Mouse (Mus musculus) kidney, adult 2 months (tissue): ENCODE measurements at regions not wholly inside any gene's neighbourhood (a gene's known extent, or its start where the extent isn't known, plus 50 kb on each side); places are given as distances from the start of the nearest gene placed in this dataset.

Experiments
- DNase-seq: peaks from one replicate; pipeline ENCODE4 v3.0.0; 2021
- H3K27ac ChIP-seq: fragments of 200-500 bp; 2 replicates; pipeline ENCODE4 v1.5.1; 2012; ENCODE audit warnings: low read depth, low read length, control low read depth, inconsistent platforms; ENCODE audit not compliant: insufficient read depth
- H3K27me3 ChIP-seq: fragments of 200-500 bp; replicated peaks from 2 replicates; pipeline ENCODE4 v1.6.1; 2012; ENCODE audit warnings: mild to moderate bottlenecking, moderate library complexity, low read length, inconsistent platforms; ENCODE audit not compliant: control insufficient read depth, insufficient read depth
- H3K36me3 ChIP-seq: fragments of 200-500 bp; 2 replicates; pipeline ENCODE4 v1.6.1; 2012; ENCODE audit warnings: mild to moderate bottlenecking, moderate library complexity, low read length, inconsistent platforms; ENCODE audit not compliant: control insufficient read depth, insufficient read depth
- H3K4me1 ChIP-seq: fragments of 200-500 bp; 2 replicates; pipeline ENCODE4 v1.6.1; 2011; ENCODE audit warnings: low read length; ENCODE audit not compliant: control insufficient read depth, insufficient read depth
- H3K4me3 ChIP-seq: fragments of 200-500 bp; 2 replicates; pipeline ENCODE4 v1.5.1; 2011; ENCODE audit warnings: mild to moderate bottlenecking, low read depth, low read length, control low read depth; ENCODE audit not compliant: insufficient read depth
- CTCF ChIP-seq: fragments of 200-500 bp; conservative IDR thresholded peaks from 2 replicates; pipeline ENCODE4 v1.5.1; 2011; ENCODE audit warnings: low read depth, mild to moderate bottlenecking, control low read depth, low read length, moderate library complexity, mixed read lengths; ENCODE audit not compliant: insufficient read depth, insufficient read length
- POLR2A ChIP-seq: fragments of 200-500 bp; IDR thresholded peaks from one replicate; pipeline ENCODE4 v1.6.1; 2011; ENCODE audit warnings: low read depth, low read length, control low read depth
- WGBS: fragments of 180-500 bp; shearing (Covaris S2); methylation state at CpG from one replicate; pipeline ENCODE4 v1.1.7; 2018; 5-methylcytosine and 5-hydroxymethylcytosine counted together

DNA sequence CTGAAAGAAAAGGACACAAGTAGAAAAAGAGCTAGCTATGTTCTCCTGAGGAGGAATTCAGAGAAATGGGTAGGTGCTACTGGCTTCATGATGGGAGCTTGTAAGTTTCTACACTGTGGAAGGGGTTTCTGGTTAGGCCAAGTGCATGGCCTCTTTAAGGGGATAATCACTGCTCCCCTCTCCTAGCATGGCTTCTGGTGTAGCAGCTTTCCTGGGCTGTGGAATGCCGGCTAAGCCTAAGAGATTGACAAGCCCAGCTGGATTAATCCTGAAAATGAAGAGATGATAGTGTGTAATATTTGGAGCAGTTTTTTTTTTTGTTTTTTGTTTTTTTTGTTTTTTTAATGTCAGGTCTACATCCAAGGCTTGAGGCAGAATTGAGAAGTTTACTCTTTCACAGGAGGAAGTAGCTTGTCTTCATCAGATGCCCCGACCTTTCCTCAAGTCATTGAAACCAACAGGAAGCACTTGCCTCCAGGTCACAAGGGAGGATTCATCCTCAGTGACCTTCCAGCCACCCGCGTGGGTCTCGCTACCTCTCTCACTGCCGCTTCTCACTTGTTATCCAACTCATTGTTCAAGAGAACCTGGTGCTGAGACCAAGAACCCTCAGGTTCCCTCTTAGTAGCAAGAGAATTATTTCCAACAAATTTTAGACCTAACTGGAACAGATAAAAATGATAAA is 144.5 kb downstream of the Qrsl1 start:
- 64% methylated on average over 6 of the region's 6 CpGs for WGBS
- Histone ChIP-seq H3K4me1 (peaks cover 23% of the 10 kb centered on the region), H3K27me3 (no peaks in the 10 kb centered on the region), H3K27ac (no peak overlapping the region), H3K4me3 (no peak overlapping the region), H3K36me3 (no peaks in the 10 kb centered on the region)
- TF ChIP-seq POLR2A = no peak
- TF ChIP-seq CTCF = no peak
- no peak for DNase-seq

DNA sequence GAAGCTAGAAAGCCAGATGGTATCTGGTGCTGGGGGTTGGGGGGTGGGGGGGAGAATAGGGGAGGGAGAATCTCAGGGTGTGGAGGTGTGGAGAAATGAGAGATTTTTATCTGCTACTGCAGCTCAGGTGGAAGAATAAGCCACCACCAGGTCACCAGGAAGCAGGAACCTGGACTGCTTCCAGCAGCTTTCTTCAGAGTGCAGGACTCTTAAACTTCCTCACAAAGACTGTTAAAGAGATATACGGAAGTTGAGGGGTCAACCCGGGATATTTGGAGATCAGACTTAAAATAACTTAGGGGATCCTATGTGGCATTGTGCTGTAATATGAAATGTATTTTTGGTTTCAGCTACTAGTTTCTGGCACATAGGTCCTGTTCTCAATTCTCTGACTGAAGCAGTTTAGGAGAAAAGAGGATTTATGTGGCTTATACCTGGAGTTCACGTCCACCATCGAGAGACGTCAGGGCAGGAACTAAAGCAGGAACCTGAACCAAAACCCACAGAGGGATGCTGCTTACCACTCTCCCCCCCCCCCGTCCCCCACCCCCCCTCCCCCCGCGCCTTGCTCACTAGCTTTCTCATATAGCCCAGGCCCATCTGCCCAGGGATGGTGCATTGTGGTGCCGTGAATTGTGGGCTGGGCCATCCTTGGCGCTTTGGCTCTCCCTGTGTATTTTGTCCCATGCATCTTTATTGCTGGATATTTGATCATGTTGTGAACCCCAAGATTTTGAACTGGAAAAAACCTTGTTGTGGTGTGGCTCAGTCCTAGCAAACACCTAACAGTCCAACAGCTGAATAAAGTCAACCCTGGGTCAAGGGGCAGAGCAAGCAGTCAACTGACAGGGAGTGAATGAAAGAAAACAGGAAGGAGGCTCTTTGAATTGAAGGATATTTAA is 143.2 kb downstream of the Qrsl1 start:
- Histone ChIP-seq H3K4me1 (peaks cover 21% of the 10 kb centered on the region), H3K27ac (peak overlapping the region; percentile 85), H3K36me3 (no peaks in the 10 kb centered on the region), H3K4me3 (no peak overlapping the region), H3K27me3 (no peaks in the 10 kb centered on the region)
- TF ChIP-seq POLR2A = no peak
- no peak for TF ChIP-seq CTCF
- 51% methylated on average over 8 of the region's 10 CpGs for WGBS
- peak; percentile 83 for DNase-seq

DNA sequence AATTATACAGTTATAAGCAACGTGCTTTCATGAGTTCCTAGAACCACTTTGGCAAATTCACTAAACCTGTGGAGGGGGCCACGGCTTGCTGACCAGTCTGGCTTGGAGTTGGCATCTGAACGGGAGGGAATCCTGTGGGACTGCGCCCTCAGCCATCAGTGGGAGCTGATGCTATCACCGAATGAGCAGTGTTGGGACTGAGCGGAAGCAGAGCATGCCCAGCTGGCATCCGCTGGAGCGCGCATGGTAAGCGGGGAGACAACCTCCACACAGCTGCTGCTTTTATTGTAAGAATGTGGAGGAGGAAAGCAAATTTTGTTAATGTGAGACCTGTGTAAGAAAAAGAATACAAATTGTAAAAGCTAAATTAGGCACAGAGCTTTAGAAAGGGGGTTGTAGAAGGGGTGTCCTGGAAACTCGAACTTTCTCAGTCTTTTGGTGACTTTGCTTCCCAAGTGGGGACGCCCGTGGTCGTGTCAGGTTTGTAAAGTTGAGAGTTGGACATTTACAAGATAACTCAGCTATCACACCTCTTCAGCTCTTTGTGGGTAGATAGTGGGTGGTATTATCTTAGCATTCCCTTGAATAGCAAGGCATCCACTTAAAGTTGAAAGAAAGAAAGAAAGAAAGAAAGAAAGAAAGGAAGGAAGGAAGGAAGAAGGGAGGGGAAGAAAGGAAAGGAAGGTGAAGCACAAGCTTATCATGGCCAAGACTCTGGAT is 142.2 kb downstream of the Qrsl1 start:
- Histone ChIP-seq H3K4me3 (no peak overlapping the region), H3K4me1 (peaks cover 21% of the 10 kb centered on the region), H3K36me3 (no peaks in the 10 kb centered on the region), H3K27ac (peak overlapping the region; percentile 85), H3K27me3 (no peaks in the 10 kb centered on the region)
- WGBS = 64% methylated on average over 14 of the region's 14 CpGs
- TF ChIP-seq POLR2A (no peak), CTCF (no peak)
- DNase-seq = no peak

DNA sequence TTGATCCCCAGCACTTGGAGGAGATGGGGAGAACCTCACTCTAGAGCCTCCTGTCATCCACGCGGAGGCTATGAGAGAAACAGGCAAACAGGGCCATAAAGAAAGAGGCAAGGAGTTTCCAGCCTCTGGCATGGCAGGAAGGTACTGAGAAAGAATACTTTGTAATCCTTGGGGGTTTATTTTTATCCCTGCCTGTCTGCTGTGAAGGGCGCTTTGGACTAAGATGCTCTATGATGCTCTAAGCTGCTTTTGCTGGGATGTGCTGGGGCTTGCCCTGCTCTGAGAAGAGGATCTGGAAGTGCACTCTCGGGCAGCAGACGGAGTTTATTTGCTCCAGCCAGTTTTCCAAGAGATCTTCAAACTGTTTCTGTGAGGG is 141.7 kb downstream of the Qrsl1 start:
- DNase-seq = no peak
- TF ChIP-seq CTCF = no peak
- no peak for TF ChIP-seq POLR2A
- Histone ChIP-seq H3K4me1 (peaks cover 21% of the 10 kb centered on the region), H3K4me3 (no peak overlapping the region), H3K36me3 (no peaks in the 10 kb centered on the region), H3K27ac (peak overlapping the region; percentile 85), H3K27me3 (no peaks in the 10 kb centered on the region)
- WGBS = 73% methylated on average over 5 of the region's 5 CpGs

DNA sequence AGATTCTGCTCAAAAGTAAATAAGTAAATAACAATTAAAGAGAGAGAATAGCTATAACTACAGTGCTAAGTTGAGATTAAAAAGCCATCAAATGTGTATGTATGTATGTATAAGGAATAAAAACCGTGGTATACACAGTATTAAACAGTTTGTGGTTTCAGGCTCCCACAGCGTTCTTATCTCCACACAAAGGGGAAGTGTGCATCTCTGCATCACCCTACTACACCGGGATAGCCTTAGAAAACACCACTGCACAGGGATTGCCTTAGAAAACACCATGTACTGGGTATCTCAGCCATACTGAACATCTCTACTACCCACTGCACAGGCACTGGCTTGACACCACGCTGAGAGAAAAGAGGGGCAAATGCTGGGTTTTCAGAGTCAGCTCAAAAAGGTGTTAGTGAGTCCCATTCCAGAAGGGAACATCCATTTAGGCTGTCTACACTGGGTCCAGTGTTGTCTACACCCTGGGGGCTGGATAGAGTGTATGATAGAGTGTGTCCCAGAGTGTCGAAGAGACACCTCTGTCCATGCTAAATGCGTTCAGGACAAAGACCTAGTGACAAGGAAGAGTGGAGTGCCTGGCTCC is 139.5 kb downstream of the Qrsl1 start:
- no peaks in the 10 kb centered on the region for H3K36me3 ChIP-seq
- no peak overlapping the region for H3K4me3 ChIP-seq
- TF ChIP-seq POLR2A = no peak
- no peak for TF ChIP-seq CTCF
- no peak for DNase-seq
- WGBS = 86% methylated on average over 6 of the region's 6 CpGs
- H3K4me1 ChIP-seq = peaks cover 26% of the 10 kb centered on the region
- no peak overlapping the region for H3K27ac ChIP-seq
- no peaks in the 10 kb centered on the region for H3K27me3 ChIP-seq

DNA sequence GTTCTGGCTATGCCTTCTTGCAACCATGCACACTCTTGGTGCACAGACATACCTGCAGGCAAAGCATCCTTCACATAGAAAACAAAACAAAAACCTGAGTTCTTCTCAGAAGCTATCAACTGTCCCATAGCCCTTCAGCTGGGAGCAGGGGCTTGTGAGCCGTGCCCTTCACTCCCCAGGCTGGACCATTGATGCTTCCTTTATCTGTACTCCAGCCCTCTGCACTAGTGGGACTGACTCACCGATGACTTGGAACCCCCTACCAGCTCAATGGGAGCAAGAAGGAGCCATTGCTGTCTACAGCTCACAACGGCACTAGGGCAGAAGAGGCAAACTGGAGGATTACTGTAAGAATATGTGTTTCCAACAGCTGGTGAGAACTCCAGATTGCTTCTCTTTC is 137.0 kb downstream of the Qrsl1 start:
- Histone ChIP-seq H3K27ac (peak overlapping the region; percentile 71; the same call in 1 of the 2 replicates), H3K36me3 (no peaks in the 10 kb centered on the region), H3K27me3 (no peaks in the 10 kb centered on the region), H3K4me1 (peaks cover 13% of the 10 kb centered on the region), H3K4me3 (no peak overlapping the region)
- DNase-seq = no peak
- TF ChIP-seq CTCF (no peak), POLR2A (no peak)
- whole genome bisulfite sequencing = 91% methylated on average over 3 of the region's 3 CpGs
